Mouse (Mus musculus) C2C12 (cell line): ENCODE results near the gene Qrich2. TPM values are rescaled to one million over a fixed set of nuclear protein-coding genes. Genes with fewer than 3 reads are reported as not detected.

Source experiments
- H3K27me3 ChIP-seq: one replicate; pipeline ENCODE4 v1.6.1; 2011; ENCODE audit not compliant: control insufficient read depth, insufficient read depth, insufficient read length
- H3K36me3 ChIP-seq: one replicate; pipeline ENCODE4 v1.6.1; 2011; ENCODE audit not compliant: control insufficient read depth, insufficient read depth
- H3K4me3 ChIP-seq: one replicate; pipeline ENCODE4 v1.5.1; 2011; ENCODE audit warnings: mild to moderate bottlenecking, control low read depth; ENCODE audit not compliant: poor library complexity, insufficient read depth, severe bottlenecking
- H3K79me2 ChIP-seq: one replicate; pipeline ENCODE4 v1.6.1; 2011; ENCODE audit not compliant: control insufficient read depth, insufficient read depth
- H3K79me3 ChIP-seq: one replicate; pipeline ENCODE4 v1.6.1; 2011; ENCODE audit warnings: low read depth, control low read depth
- H3ac ChIP-seq: one replicate; pipeline ENCODE3; 2011; ENCODE audit warnings: low read depth; ENCODE audit not compliant: control insufficient read depth, insufficient read length
- CEBPB ChIP-seq: IDR thresholded peaks from one replicate; pipeline ENCODE4 v1.6.1; 2011; ENCODE audit warnings: low read depth, mild to moderate bottlenecking, control low read depth, moderate library complexity
- CTCF ChIP-seq: IDR thresholded peaks from one replicate; pipeline ENCODE4 v1.5.1; 2011; ENCODE audit not compliant: control insufficient read depth, insufficient read depth, insufficient read length
- FOSL1 ChIP-seq: IDR thresholded peaks from one replicate; pipeline ENCODE4 v1.8.0; 2011; ENCODE audit warnings: mild to moderate bottlenecking, low read length; ENCODE audit not compliant: poor library complexity, insufficient read depth, severe bottlenecking
- MAX ChIP-seq: IDR thresholded peaks from one replicate; pipeline ENCODE4 v1.6.1; 2011; ENCODE audit warnings: mild to moderate bottlenecking, control low read depth
- MYOD1 ChIP-seq: IDR thresholded peaks from one replicate; pipeline ENCODE4 v1.6.1; 2011; ENCODE audit warnings: low read depth; ENCODE audit not compliant: control insufficient read depth, insufficient read length
- MYOG ChIP-seq: IDR thresholded peaks from one replicate; pipeline ENCODE4 v1.6.1; 2011; ENCODE audit not compliant: control insufficient read depth, insufficient read length; ENCODE audit errors: extremely low read depth
- USF1 ChIP-seq: IDR thresholded peaks from one replicate; pipeline ENCODE4 v1.6.1; 2011; ENCODE audit warnings: low read depth, mild to moderate bottlenecking, control low read depth, moderate library complexity
- polyA plus RNA-seq: library from polyadenylated mRNA; unstranded; fragments of >200 nt; fragmentation: generic; extraction: Trizol; gene quantifications from one replicate; pipeline ENCODE4 v1.2.1, GENCODE M21; 2012; ENCODE audit warnings: missing spikeins

The Qrich2 gene
- polyA plus RNA-seq, 1 experiment: 0.04 TPM

GRCm38 (mm10) chr11:116443935-116444334, 22.1 kb downstream of the Qrich2 start:
- TF ChIP-seq MYOD1 (no peak), CTCF (no peak), FOSL1 (no peak), CEBPB (no peak), MAX (no peak), MYOG (no peak), USF1 (no peak)
- H3K79me3 ChIP-seq: no peaks in the 10 kb centered on the region
- no peak overlapping the region for H3ac ChIP-seq

GRCm38 (mm10) chr11:116443311-116443710, 22.7 kb downstream of the Qrich2 start:
- no peaks in the 10 kb centered on the region for H3K79me2 ChIP-seq
- no peak for TF ChIP-seq CTCF
- no peak for TF ChIP-seq MYOG
- TF ChIP-seq MAX: no peak
- TF ChIP-seq USF1: no peak
- TF ChIP-seq MYOD1: no peak
- no peak for TF ChIP-seq CEBPB
- TF ChIP-seq FOSL1: no peak
- H3K79me3 ChIP-seq: no peaks in the 10 kb centered on the region
- no peak overlapping the region for H3ac ChIP-seq
- H3K36me3 ChIP-seq: peaks cover 5% of the 10 kb centered on the region
- H3K27me3 ChIP-seq: peaks cover 6% of the 10 kb centered on the region
- H3K4me3 ChIP-seq: no peak overlapping the region

More at GRCm38 (mm10) chr11:116443935-116444334, 22.1 kb downstream of the Qrich2 start:
- H3K27me3 ChIP-seq: peaks cover 7% of the 10 kb centered on the region
- no peaks in the 10 kb centered on the region for H3K79me2 ChIP-seq
- H3K36me3 ChIP-seq: peaks cover 5% of the 10 kb centered on the region
- H3K4me3 ChIP-seq: no peak overlapping the region

- Histone ChIP-seq H3K27me3 (peaks cover 1% of the 10 kb centered on the region), H3K36me3 (peaks cover 5% of the 10 kb centered on the region), H3K4me3 (no peak overlapping the region), H3K79me3 (no peaks in the 10 kb centered on the region), H3K79me2 (no peaks in the 10 kb centered on the region), H3ac (no peak overlapping the region)
- TF ChIP-seq CEBPB: no peak
- no peak for TF ChIP-seq FOSL1
- no peak for TF ChIP-seq MYOG
- TF ChIP-seq CTCF: no peak
- TF ChIP-seq USF1: no peak
Measured at GRCm38 (mm10) chr11:116442867-116443177, 23.2 kb downstream of the Qrich2 start.

GRCm38 (mm10) chr11:116442129-116442866, 23.7 kb downstream of the Qrich2 start:
- no peak for TF ChIP-seq USF1
- no peak for TF ChIP-seq MYOG
- no peak for TF ChIP-seq CTCF
- no peak for TF ChIP-seq FOSL1
- no peak for TF ChIP-seq MYOD1
- TF ChIP-seq CEBPB: no peak
- no peak for TF ChIP-seq MAX
- no peaks in the 10 kb centered on the region for H3K79me2 ChIP-seq
- no peaks in the 10 kb centered on the region for H3K79me3 ChIP-seq
- peaks cover 9% of the 10 kb centered on the region for H3K36me3 ChIP-seq
- no peaks in the 10 kb centered on the region for H3K27me3 ChIP-seq
- H3ac ChIP-seq: no peak overlapping the region
- H3K4me3 ChIP-seq: no peak overlapping the region

- H3K79me3 ChIP-seq: peaks cover 2% of the 10 kb centered on the region
- no peak overlapping the region for H3K4me3 ChIP-seq
- TF ChIP-seq MYOG (no peak), FOSL1 (no peak), CEBPB (no peak), USF1 (no peak), CTCF (no peak), MYOD1 (no peak), MAX (no peak)
- peaks cover 20% of the 10 kb centered on the region for H3K36me3 ChIP-seq
- H3K27me3 ChIP-seq: no peaks in the 10 kb centered on the region
- peaks cover 12% of the 10 kb centered on the region for H3K79me2 ChIP-seq
- H3ac ChIP-seq: no peak overlapping the region
Measured at GRCm38 (mm10) chr11:116440408-116441068, 25.5 kb downstream of the Qrich2 start.
